Mouse (Mus musculus): ENCODE results near the gene Rc3h1.
"Not testable (repeated sequence)": the region's sequence is repeated elsewhere in the genome, so short reads cannot be mapped to it uniquely, and the experiment has no call there.

Rc3h1 gene

GRCm38 (mm10) chr1:160963199-160963598 is 57.0 kb downstream of the Rc3h1 start:
- no peak for ATAC-seq (ENCODE audit: low TSS enrichment)

GRCm38 (mm10) chr1:160967268-160967667 is 61.0 kb downstream of the Rc3h1 start:
- ATAC-seq (ENCODE audit: low TSS enrichment), result no peak

GRCm38 (mm10) chr1:160968643-160969042 is 62.4 kb downstream of the Rc3h1 start:
- ATAC-seq (ENCODE audit: low TSS enrichment), result peak; percentile 90

DNA sequence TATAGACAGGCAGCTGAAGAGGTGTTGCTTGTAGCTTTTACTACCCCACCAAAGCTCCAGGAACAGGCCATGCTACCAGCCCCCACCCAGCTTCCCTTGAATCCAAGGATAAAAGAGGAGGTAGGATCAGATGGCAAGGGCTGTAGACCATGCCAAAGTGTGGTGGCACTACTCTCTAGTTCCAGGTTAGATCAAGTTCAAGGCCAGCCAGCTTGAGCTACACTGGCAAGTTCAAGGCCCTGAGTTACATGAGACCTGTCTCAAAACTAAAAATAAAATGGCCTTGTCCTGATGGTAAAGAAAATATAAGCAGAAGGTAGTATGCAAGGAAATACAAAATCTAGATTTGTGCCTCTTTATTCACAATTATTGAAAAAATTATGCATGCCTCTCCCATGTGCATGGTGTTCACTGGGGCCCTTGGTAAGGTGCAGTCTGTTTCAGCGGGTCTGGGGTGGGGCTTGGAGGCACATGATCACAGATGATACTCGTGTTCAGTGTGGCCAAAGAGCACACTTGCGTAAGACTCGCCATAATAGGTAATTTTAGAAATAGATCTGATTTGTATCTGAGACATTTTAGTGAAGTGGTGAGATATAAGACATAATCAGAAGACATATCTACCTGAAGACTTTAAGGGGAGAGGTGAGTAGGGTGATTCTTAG is 72.0 kb downstream of the Rc3h1 start, which contains the start of gene Serpinc1:
TSS of gene Serpinc1 (plus strand) at position 515 of the 665 bp plus-strand sequence.
- no peak for ATAC-seq (ENCODE audit: low TSS enrichment)

- ATAC-seq (ENCODE audit: low TSS enrichment), result no peak
These were observed 73.8 kb downstream of the Rc3h1 start for GRCm38 (mm10) chr1:160980021-160980420.

DNA sequence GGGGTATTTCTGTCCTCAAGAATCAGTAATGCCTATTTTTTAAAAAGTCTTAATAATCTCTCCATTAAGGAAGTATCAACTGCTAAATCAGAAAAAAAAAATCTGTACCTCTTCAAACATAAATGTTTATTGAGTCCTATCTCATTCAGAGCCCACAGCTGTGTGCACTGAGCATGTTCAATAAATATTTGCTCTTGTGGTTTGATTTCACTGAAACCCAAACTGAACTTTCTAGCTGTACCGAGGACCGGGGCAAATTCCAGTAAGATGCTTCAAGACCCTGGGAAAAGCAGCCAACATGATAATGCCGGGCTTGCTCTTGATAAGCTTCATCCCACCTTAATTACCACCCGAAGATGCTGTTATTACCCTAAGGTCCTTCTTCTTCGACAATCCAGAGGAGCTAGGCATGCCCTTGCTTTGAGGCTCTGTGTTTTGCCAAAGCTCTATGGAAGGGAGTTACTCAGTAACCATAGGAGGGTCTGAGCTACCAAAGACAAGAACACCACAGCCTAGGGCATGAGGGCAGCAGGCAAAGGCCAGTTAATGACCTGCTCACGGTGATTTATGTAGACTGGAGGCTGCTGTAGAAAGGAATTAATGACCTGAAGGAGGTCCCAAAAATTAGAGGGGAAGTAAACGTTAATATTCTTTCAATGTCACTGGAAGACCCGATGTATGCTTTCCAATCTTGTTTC is 74.5 kb downstream of the Rc3h1 start:
- ATAC-seq (ENCODE audit: low TSS enrichment), result no peak

DNA sequence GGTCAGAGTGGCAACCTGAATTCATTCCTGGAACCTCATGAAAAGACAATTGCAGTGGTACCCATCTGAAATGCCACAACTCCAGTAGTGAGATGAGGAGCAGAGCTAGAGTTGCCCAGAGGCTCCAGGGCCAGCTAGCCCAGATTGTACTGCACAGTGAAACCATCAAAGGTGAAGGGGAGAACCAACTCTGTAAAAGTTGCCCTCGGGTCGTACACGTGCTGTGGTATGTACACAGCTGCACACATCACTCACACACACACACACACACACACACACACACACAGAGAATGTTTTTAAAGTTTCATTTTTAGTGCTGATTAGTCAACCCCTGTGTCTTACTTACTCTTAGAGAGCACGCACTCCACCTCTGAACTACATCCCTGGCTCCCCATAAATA is 75.1 kb downstream of the Rc3h1 start:
- no peak for ATAC-seq (ENCODE audit: low TSS enrichment)

GRCm38 (mm10) chr1:160982887-160983286 is 76.7 kb downstream of the Rc3h1 start:
- ATAC-seq (ENCODE audit: low TSS enrichment), result no peak

- ATAC-seq (ENCODE audit: low TSS enrichment), result not testable (repeated sequence)
These were observed 78.5 kb downstream of the Rc3h1 start for GRCm38 (mm10) chr1:160984731-160985130.

DNA sequence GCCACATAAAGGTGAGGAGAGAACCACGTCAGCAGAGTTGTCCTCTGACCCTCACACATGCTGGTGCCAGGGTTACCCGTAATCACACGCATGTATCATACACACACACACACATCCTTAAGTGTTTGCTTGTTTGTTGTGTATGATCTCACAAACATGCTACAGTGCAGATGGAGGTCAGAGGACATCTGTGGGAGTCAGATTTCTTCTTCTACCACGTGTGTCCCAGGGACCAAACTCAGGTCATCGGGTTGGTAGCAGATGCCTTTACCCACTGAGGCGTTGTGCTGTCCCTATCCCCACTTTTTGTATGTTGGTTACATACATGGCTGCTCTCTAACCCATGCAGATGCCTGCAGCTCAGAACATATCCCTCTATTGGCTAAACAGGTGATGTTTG is 79.3 kb downstream of the Rc3h1 start:
- ATAC-seq (ENCODE audit: low TSS enrichment), result no peak

- ATAC-seq (ENCODE audit: low TSS enrichment), result no peak
These were observed 80.8 kb downstream of the Rc3h1 start for GRCm38 (mm10) chr1:160986881-160987635.

DNA sequence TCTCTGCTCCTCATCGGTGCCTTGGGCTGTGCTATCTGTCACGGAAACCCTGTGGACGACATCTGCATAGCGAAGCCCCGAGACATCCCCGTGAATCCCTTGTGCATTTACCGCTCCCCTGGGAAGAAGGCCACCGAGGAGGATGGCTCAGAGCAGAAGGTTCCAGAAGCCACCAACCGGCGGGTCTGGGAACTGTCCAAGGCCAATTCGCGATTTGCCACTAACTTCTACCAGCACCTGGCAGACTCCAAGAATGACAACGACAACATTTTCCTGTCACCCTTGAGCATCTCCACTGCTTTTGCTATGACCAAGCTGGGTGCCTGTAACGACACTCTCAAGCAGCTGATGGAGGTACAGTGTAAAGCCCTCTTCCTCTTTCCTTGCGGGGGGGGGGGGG is 83.2 kb downstream of the Rc3h1 start:
- ATAC-seq (ENCODE audit: low TSS enrichment), result no peak

GRCm38 (mm10) chr1:160993851-160994250 is 87.6 kb downstream of the Rc3h1 start:
- ATAC-seq (ENCODE audit: low TSS enrichment), result no peak

DNA sequence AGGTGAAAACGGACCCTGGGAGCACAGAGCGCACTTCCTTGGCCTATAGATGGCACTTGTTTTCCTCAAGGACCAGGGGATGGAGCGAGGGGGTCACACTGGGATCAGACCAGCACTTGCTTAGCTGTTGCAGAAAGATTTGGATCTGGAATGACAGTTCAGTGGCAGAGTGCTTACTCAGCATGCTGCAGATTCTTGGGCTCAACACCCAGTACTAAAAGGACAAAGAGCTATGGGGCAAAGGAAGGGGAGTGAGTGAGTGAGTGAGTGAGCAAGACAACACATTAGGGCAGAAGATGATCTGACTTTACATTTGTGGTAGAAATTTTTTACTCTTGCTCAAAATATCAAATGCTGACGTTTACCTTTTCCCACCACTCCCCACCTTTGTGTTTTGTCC is 98.7 kb downstream of the Rc3h1 start:
- ATAC-seq (ENCODE audit: low TSS enrichment), result no peak

DNA sequence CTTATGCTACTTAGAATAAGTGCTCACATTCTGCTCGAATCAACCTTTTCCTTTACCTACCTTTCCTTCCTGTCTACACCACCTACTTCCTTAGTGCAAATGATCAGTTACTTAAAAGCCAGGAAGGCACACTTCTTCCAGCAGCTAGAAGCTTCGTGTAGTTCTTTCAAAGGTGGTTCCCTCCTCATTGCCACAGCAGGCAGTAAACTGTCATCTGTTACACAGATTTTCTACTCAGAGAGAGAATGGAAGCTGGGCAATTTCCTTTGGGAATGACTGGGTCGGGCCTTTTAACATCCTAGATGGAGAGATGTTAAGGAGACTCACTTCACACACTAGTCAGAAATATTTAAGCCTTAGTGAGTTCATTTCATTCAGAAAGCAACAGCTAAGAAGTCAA is 99.3 kb downstream of the Rc3h1 start:
- no peak for ATAC-seq (ENCODE audit: low TSS enrichment)

GRCm38 (mm10) chr1:161006471-161006870 is 100.3 kb downstream of the Rc3h1 start:
- no peak for ATAC-seq (ENCODE audit: low TSS enrichment)

DNA sequence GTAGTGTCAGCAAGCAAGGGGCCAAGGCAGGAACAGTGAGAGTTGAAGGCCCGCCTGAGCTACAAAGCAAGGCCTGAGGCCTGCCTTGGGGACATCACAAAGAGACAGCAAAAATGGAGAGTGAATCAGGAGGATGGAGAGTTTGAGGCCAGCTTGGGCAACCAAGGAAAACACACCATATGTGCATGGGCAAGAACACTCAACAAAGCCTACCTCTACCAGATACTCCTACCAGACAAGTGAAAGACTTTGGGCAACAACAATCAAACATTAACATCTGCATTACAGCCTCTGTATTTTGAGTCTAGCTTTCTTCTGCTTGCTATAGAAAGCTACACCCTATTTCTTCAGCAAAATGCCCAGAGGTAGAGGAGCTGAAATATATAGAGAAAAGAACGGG is 101.8 kb downstream of the Rc3h1 start:
- no peak for ATAC-seq (ENCODE audit: low TSS enrichment)

GRCm38 (mm10) chr1:161010436-161010835 is 104.2 kb downstream of the Rc3h1 start:
- ATAC-seq (ENCODE audit: low TSS enrichment), result no peak

DNA sequence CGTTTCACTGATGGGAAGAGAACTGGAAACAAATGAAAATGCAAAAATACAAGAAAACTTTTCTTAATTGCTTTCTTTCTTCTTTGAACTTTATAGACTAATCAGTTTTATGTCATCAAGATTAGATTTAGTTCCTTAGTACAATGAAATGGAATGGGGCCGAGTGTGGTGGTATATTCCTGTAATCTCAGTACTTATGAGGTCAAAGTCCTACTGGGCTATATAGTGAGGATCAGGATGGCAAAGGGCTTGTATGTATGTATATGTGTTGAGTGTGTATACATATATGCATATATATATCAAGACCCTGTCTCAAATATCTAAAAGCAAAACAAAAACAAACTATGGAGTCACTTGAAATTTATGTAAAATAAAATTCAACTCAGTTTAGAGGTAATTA is 110.2 kb downstream of the Rc3h1 start:
- no peak for ATAC-seq (ENCODE audit: low TSS enrichment)

DNA sequence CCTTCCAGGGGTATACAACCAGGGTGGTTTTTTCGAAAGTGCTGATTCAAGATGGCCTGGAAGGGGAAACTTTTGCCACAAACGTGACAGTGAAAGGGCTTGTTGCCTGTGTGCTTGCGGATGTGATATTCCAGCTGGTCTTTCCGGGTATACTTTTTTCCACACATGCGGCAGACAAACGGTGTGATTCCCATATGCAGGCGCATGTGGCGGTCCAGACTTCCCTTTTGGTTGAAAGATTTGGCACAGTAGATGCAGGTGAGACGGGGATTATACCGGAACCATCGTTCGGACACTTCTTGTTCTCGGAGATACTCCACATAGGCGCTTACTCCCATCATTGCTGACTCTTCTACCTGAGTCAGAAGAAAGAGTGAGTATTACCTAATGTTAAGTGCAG is 113.8 kb downstream of the Rc3h1 start:
- ATAC-seq (ENCODE audit: low TSS enrichment), result no peak

Data from frontal cortex, adult (tissue).